Mouse (Mus musculus): Measurements from ENCODE around the gene Eif2b3. TPM values are rescaled to one million over a fixed set of nuclear protein-coding genes. Genes with fewer than 3 reads are reported as not detected.

The Eif2b3 gene
- total RNA-seq (2014; rRNA removed) = 20.7 and 21.7 TPM in 2 replicates
- polyA plus RNA-seq (2015; fragmentation: Nextera tagmentation; extraction: Ambion mirVana) = 57.5 and 58.4 TPM in 2 replicates

DNA sequence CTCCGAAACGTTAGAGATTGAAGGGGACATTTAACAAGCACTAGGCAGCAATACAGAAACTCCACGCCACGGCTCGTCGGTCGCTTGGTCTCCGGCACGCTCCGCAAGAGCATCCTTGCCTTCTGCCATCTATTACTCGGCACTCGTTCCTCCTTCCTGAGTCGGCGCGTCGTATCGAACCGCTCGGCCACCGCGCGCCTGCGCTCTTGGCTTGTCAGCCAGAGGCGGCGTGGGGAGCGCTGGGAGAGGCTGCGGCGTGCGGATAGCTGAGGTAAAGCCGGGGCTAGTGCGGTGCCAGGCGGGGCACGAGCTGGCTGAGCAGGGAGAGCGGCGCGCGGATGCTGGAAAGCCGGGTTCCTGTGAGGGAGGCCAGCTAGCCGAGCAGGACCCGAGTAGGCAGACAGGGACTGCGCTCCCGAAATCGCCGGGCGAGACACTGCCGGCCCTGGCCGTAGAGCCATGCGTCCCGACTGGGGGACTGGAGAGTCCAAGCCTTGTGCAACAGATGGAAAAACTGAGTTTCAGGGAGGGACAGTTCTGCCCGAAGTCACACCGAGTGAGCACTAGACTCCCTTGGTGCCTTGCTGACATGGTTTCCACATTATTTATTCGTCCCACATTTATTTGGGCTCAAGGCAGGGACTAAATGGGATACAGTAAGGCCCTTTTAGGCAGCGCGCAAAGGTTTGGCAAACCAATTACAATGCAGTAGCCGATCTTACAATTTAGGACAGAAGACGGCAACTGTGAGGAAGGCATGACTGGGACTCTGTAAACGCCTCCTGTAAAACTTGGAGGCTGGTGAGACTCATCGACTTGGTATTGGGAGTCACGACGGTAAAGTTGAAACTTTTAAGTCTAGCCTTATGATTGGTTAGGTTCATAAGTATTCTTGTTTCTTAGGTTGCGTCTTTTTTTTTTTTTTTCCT lies at the start of gene Eif2b3:
Gene Eif2b3, plus strand, starts transcription at position 197 of the 929 bp plus-strand sequence.
- peak; percentile 43 for TF ChIP-seq CTCF (IDR thresholded peaks at IDR 0.05)
- Histone ChIP-seq H3K4me2 (ENCODE audit: low read depth, low read length, poor library complexity, severe bottlenecking) (peak within 1 kb of the TSS; percentile 70), H3K27ac (ENCODE audit: low read depth, low read length) (no peak within 1 kb of the TSS; the same call in 1 of the 2 replicates), H3K36me3 (ENCODE audit: insufficient read depth, low read length) (peaks cover 12% of the 10 kb centered on the region), H3K9ac (replicated peaks; ENCODE audit: low read length, poor library complexity, severe bottlenecking) (peak within 1 kb of the TSS; percentile 68), H3K4me1 (ENCODE audit: insufficient read depth, low read length) (0 out of 2 replicates have a peak, but pooled peaks cover 7% of the 10 kb centered on the region), H3K27me3 (ENCODE audit: insufficient read depth, low read length) (no peaks in the 10 kb centered on the region), H3K9me3 (ENCODE audit: low read length) (no peaks in the 10 kb centered on the region), H3K4me3 (ENCODE audit: low read depth, low read length) (peak within 1 kb of the TSS; percentile 62)
- peak; percentile 86 for ATAC-seq (ENCODE audit: low FRiP score)
- peak; percentile 96 for DNase-seq (ENCODE audit: low spot score)
- WGBS = under 1% methylated on average over 61 of the region's 61 CpGs

DNA sequence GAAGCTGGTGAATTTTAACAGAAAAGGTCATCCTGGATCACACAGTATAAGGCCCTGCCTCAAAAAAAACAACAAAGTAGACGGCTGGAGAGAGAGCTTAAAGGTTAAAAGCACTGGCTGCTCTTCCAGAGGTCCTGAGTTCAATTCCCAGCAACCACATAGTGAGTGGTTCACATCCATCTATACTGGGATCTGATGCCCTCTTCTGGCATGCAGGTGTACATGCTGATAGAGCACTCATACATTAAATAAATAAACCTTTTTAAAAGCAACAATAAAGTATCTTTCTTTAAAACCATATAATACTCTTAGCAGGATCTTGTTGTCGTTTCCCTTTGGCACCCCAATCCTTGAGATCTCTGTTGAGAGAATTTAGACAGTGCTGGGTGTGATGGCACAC lies 42.7 kb upstream of the Eif2b3 start:
- Histone ChIP-seq H3K27me3 (ENCODE audit: insufficient read depth, low read length) (no peaks in the 10 kb centered on the region), H3K4me2 (ENCODE audit: low read depth, low read length, poor library complexity, severe bottlenecking) (no peak overlapping the region), H3K27ac (ENCODE audit: low read depth, low read length) (no peak overlapping the region), H3K9me3 (ENCODE audit: low read length) (no peaks in the 10 kb centered on the region), H3K36me3 (ENCODE audit: insufficient read depth, low read length) (peaks cover 16% of the 10 kb centered on the region), H3K4me3 (ENCODE audit: low read depth, low read length) (no peak overlapping the region), H3K4me1 (ENCODE audit: insufficient read depth, low read length) (no peaks in the 10 kb centered on the region), H3K9ac (replicated peaks; ENCODE audit: low read length, poor library complexity, severe bottlenecking) (no peak overlapping the region)
- TF ChIP-seq CTCF (IDR thresholded peaks at IDR 0.05) = peak; percentile 46
- no peak for DNase-seq (ENCODE audit: low spot score)
- no peak for ATAC-seq (ENCODE audit: low FRiP score)
- WGBS = 69% methylated on average over 2 of the region's 2 CpGs

DNA sequence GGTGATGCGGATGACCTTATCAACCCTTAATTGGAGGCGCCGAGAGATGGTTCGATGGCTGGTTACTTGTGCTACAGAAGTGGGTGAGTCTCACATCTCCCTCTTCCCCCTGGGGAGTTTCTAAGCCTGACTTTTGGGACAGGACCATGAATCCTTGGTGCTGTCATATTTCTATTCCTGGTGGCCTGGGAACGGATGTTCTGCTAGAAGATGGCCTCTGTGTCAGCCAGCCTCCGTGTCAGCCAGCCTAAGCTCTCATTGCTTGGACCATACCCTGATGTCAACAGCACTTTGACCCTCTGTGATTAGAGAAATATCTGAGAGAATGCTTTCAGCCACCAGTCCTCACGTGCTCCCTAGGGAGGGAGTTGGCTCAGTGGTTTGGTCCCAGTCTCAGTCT lies 33.5 kb upstream of the Eif2b3 start:
- H3K4me2 ChIP-seq (ENCODE audit: low read depth, low read length, poor library complexity, severe bottlenecking) = no peak overlapping the region
- H3K4me1 ChIP-seq (ENCODE audit: insufficient read depth, low read length) = no peaks in the 10 kb centered on the region
- H3K36me3 ChIP-seq (ENCODE audit: insufficient read depth, low read length) = peaks cover 21% of the 10 kb centered on the region; the same call in 1 of the 2 replicates
- H3K27me3 ChIP-seq (ENCODE audit: insufficient read depth, low read length) = no peaks in the 10 kb centered on the region
- no peak overlapping the region for H3K4me3 ChIP-seq (ENCODE audit: low read depth, low read length)
- no peak for TF ChIP-seq CTCF (IDR thresholded peaks at IDR 0.05)
- H3K9me3 ChIP-seq (ENCODE audit: low read length) = no peaks in the 10 kb centered on the region
- 91% methylated on average over 7 of the region's 7 CpGs for WGBS
- H3K27ac ChIP-seq (ENCODE audit: low read depth, low read length) = no peak overlapping the region
- DNase-seq (ENCODE audit: low spot score) (no peak), ATAC-seq (ENCODE audit: low FRiP score) (no peak)
- H3K9ac ChIP-seq (replicated peaks; ENCODE audit: low read length, poor library complexity, severe bottlenecking) = no peak overlapping the region

DNA sequence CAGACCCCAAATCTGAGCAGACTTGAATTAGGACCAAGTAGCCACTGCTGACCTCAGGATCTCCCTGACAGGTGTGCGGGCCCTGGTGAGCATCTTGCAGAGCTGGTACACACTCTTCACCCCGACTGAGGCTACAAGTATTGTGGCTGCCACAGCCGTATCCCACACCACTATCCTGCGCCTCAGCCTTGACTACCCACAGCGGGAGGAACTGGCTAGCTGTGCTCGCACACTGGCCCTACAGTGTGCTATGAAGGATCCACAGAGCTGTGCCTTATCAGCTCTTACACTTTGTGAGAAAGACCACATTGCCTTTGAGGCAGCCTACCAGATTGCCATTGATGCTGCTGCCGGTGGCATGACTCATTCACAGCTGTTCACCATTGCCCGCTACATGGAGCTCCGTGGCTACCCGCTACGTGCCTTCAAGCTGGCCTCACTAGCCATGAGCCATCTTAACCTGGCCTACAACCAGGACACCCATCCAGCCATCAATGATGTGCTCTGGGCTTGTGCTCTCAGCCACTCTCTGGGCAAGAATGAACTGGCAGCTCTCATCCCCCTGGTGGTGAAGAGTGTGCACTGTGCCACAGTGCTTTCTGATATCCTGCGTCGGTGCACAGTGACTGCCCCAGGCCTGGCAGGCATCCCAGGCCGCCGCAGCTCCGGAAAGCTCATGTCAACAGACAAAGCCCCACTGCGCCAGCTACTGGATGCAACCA lies 32.6 kb upstream of the Eif2b3 start:
- peak; percentile 84 for TF ChIP-seq CTCF (IDR thresholded peaks at IDR 0.05)
- no peak overlapping the region for H3K4me3 ChIP-seq (ENCODE audit: low read depth, low read length)
- ATAC-seq (ENCODE audit: low FRiP score) (peak; percentile 79), DNase-seq (ENCODE audit: low spot score) (peak; percentile 89)
- no peaks in the 10 kb centered on the region for H3K27me3 ChIP-seq (ENCODE audit: insufficient read depth, low read length)
- H3K9me3 ChIP-seq (ENCODE audit: low read length) = no peaks in the 10 kb centered on the region
- H3K4me1 ChIP-seq (ENCODE audit: insufficient read depth, low read length) = no peaks in the 10 kb centered on the region
- no peak overlapping the region for H3K27ac ChIP-seq (ENCODE audit: low read depth, low read length)
- peaks cover 21% of the 10 kb centered on the region; the same call in 1 of the 2 replicates for H3K36me3 ChIP-seq (ENCODE audit: insufficient read depth, low read length)
- WGBS = 62% methylated on average over 17 of the region's 17 CpGs
- H3K9ac ChIP-seq (replicated peaks; ENCODE audit: low read length, poor library complexity, severe bottlenecking) = no peak overlapping the region
- no peak overlapping the region for H3K4me2 ChIP-seq (ENCODE audit: low read depth, low read length, poor library complexity, severe bottlenecking)

DNA sequence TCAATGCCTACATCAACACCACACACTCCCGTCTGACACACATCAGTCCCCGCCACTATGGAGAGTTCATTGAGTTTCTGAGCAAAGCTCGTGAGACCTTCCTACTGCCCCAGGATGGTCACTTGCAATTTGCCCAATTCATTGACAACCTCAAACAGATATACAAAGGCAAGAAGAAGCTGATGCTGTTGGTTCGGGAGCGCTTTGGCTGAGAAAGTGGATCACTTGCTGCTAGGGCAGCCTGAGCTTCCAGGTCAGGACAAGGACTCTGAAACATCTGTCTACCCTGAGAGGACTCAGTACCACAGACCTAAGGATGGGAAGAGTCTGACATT lies 32.1 kb upstream of the Eif2b3 start:
- peaks cover 21% of the 10 kb centered on the region; the same call in 1 of the 2 replicates for H3K36me3 ChIP-seq (ENCODE audit: insufficient read depth, low read length)
- no peak overlapping the region for H3K4me3 ChIP-seq (ENCODE audit: low read depth, low read length)
- no peak overlapping the region for H3K4me2 ChIP-seq (ENCODE audit: low read depth, low read length, poor library complexity, severe bottlenecking)
- no peak overlapping the region for H3K27ac ChIP-seq (ENCODE audit: low read depth, low read length)
- no peak overlapping the region for H3K9ac ChIP-seq (replicated peaks; ENCODE audit: low read length, poor library complexity, severe bottlenecking)
- H3K27me3 ChIP-seq (ENCODE audit: insufficient read depth, low read length) = no peaks in the 10 kb centered on the region
- 75% methylated on average over 5 of the region's 5 CpGs for WGBS
- no peaks in the 10 kb centered on the region for H3K4me1 ChIP-seq (ENCODE audit: insufficient read depth, low read length)
- DNase-seq (ENCODE audit: low spot score) = no peak
- H3K9me3 ChIP-seq (ENCODE audit: low read length) = no peaks in the 10 kb centered on the region
- no peak for TF ChIP-seq CTCF (IDR thresholded peaks at IDR 0.05)
- ATAC-seq (ENCODE audit: low FRiP score) = no peak
